Mouse (Mus musculus) heart, postnatal 4 days (tissue): ENCODE measurements around the gene Cbs. TPM values are rescaled to one million over a fixed set of nuclear protein-coding genes. Genes with fewer than 3 reads are reported as not detected.
"Not testable (repeated sequence)": the region's sequence is repeated elsewhere in the genome, so short reads cannot be mapped to it uniquely, and the experiment has no call there.

Source experiments
- DNase-seq: peaks from one replicate; pipeline ENCODE4 v3.0.0; 2021
- total RNA-seq, 2 experiments: library from RNA; stranded (reverse); gene quantifications; 2 replicates each; pipeline ENCODE4 v1.2.3; 2021

Cbs gene
- total RNA-seq, 2 experiments from 2014 or later: 0.45 to 1.1 TPM

GRCm38 (mm10) chr17:31642913-31643312 lies 5.9 kb upstream of the Cbs start:
- no peak for DNase-seq

- DNase-seq: no peak
These were observed 5.3 kb upstream of the Cbs start for GRCm38 (mm10) chr17:31642331-31642730.

- DNase-seq: no peak
These were observed 2.6 kb upstream of the Cbs start for GRCm38 (mm10) chr17:31639651-31640050.

GRCm38 (mm10) chr17:31637866-31638570 lies 980 bp upstream of the Cbs start:
- DNase-seq: peak; percentile 68

GRCm38 (mm10) chr17:31636277-31636941 lies 629 bp downstream of the Cbs start:
- no peak for DNase-seq

GRCm38 (mm10) chr17:31635781-31636180 lies 1.3 kb downstream of the Cbs start:
- DNase-seq: no peak

- no peak for DNase-seq
These were observed 2.1 kb downstream of the Cbs start for GRCm38 (mm10) chr17:31634896-31635295.

- DNase-seq: no peak
These were observed 4.0 kb downstream of the Cbs start for GRCm38 (mm10) chr17:31633007-31633406.

GRCm38 (mm10) chr17:31631081-31631800 lies 5.8 kb downstream of the Cbs start:
- no peak for DNase-seq

- no peak for DNase-seq
These were observed 9.1 kb downstream of the Cbs start for GRCm38 (mm10) chr17:31627961-31628360.

- no peak for DNase-seq
These were observed 13.9 kb downstream of the Cbs start for GRCm38 (mm10) chr17:31623101-31623500.

GRCm38 (mm10) chr17:31613086-31613755 lies 23.8 kb downstream of the Cbs start:
- DNase-seq: peak; percentile 27

- DNase-seq: no peak
These were observed 27.1 kb downstream of the Cbs start for GRCm38 (mm10) chr17:31609895-31610294.

- DNase-seq: not testable (repeated sequence)
These were observed 27.9 kb downstream of the Cbs start for GRCm38 (mm10) chr17:31609173-31609572.

- no peak for DNase-seq
These were observed 29.6 kb downstream of the Cbs start for GRCm38 (mm10) chr17:31607256-31607951.

GRCm38 (mm10) chr17:31606424-31606823 lies 30.6 kb downstream of the Cbs start:
- no peak for DNase-seq

GRCm38 (mm10) chr17:31598593-31598992 lies 38.4 kb downstream of the Cbs start:
- DNase-seq: no peak

GRCm38 (mm10) chr17:31597957-31598356 lies 39.1 kb downstream of the Cbs start:
- no peak for DNase-seq

GRCm38 (mm10) chr17:31595077-31595476 lies 42.0 kb downstream of the Cbs start:
- DNase-seq: no peak

- no peak for DNase-seq
These were observed 42.4 kb downstream of the Cbs start for GRCm38 (mm10) chr17:31594590-31594989.

GRCm38 (mm10) chr17:31590846-31591245 lies 46.2 kb downstream of the Cbs start:
- no peak for DNase-seq

- no peak for DNase-seq
These were observed 48.3 kb downstream of the Cbs start for GRCm38 (mm10) chr17:31588726-31589125.
